In the genomic region with DNA sequence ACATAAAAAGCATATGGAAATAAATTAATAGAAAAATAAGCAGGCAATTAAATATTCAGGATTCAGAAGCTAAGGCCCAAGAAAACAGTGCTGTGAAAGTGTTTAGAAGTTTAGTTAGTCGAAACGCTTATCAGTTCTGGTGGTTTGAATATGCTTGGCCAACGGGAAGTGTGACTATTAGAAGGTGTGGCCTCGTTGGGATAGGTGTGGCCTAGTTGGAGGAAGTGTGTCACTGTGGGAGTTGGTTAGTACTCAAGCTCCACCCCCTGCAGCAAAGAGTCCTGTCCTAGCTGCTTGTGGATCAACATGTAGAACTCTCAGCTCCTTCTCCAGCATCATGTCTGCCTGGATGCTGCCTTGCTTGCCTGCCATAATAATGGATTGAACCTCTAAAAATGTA, we compare ENCODE assay signal across 11 mouse cellular contexts. TPM values are rescaled to one million over a fixed set of nuclear protein-coding genes. Genes with fewer than 3 reads are reported as not detected.
DNase-seq lines count a peak whose midpoint lies in the region; ATAC-seq and TF ChIP-seq lines count a peak whose summit lies in the region.
"Had no signal": no experiment of that assay in that cellular context is flagged by ENCODE, and none has a peak within 500 bp of the region (broad histone marks: within the 10 kb centered on the region; RNA-seq: fewer than 3 reads in every experiment).

No protein-coding gene starts in this region.

- TF ChIP-seq RAD21 in CH12.LX (IDR thresholded peaks at IDR 0.05; ENCODE audit: low read depth, low read length), result no peak

- peak; percentile 86 to 87 for ATAC-seq in hematopoietic stem cell, adult 5-6 weeks (replicated peaks in 1 of 2; ENCODE audit: insufficient read depth in 1 of 2, low FRiP score in 2 of 2, low TSS enrichment in 1 of 2, low read depth in 1 of 2, poor library complexity in 2 of 2, severe bottlenecking in 2 of 2)
- peak; percentile 90 for ATAC-seq in megakaryocyte, adult 5-6 weeks (ENCODE audit: poor library complexity, severe bottlenecking)
- no peak for ATAC-seq in forebrain, embryonic 12.5 days (ENCODE audit: low FRiP score)
- ATAC-seq: hindbrain, postnatal 0 days had no signal

- no peak for TF ChIP-seq EP300 in CH12.LX (IDR thresholded peaks at IDR 0.05; ENCODE audit: low read length)

- peaks cover 0 to 2% of the 10 kb centered on the region in 2 experiments for H3K36me3 ChIP-seq in CH12.LX (replicated peaks in 1 of 2; ENCODE audit: control insufficient read depth in 1 of 2, insufficient read depth in 1 of 2, low read length in 1 of 2)
- H3K36me3 ChIP-seq in kidney, adult 2 months (ENCODE audit: control insufficient read depth, insufficient read depth, low read length), result no peaks in the 10 kb centered on the region
- H3K36me3 ChIP-seq in forebrain, embryonic 12.5 days (replicated peaks), result no peaks in the 10 kb centered on the region

- TF ChIP-seq CTCF in CH12.LX (conservative IDR thresholded peaks at IDR 0.05 in 1 of 2, IDR thresholded peaks at IDR 0.05 in 1 of 2; ENCODE audit: low read depth in 2 of 2, low read length in 2 of 2), result no peak
- TF ChIP-seq CTCF in kidney, adult 2 months (conservative IDR thresholded peaks at IDR 0.05; ENCODE audit: insufficient read depth, insufficient read length, low read depth, low read length), result no peak

- DNase-seq in 3134 (ENCODE audit: extremely low read depth, insufficient read length, low spot score), result peak; percentile 45
- DNase-seq in CH12.LX (ENCODE audit: extremely low read depth), result peak; percentile 85
- no peak for DNase-seq in right cerebral cortex, postnatal 4 days
- DNase-seq in right cerebral cortex, adult 2 months (ENCODE audit: low spot score in 2 of 2), result no peak
- no peak for DNase-seq in kidney, adult 2 months
- DNase-seq: gastrocnemius, adult 2 months; left cerebral cortex, postnatal 4 days had no signal

- H3K27ac ChIP-seq in CH12.LX (ENCODE audit: insufficient read depth, low read depth), result no peak overlapping the region
- no peak overlapping the region for H3K27ac ChIP-seq in kidney, adult 2 months (ENCODE audit: insufficient read depth, low read depth, low read length)
- H3K27ac ChIP-seq in forebrain, embryonic 12.5 days, result no peak overlapping the region
- H3K27ac ChIP-seq: gastrocnemius, adult 2 months; hindbrain, postnatal 0 days had no signal

- TF ChIP-seq POLR2A in CH12.LX (IDR thresholded peaks at IDR 0.05; ENCODE audit: low read depth, low read length), result peak; percentile 55
- TF ChIP-seq POLR2A in kidney, adult 2 months (IDR thresholded peaks at IDR 0.05; ENCODE audit: low read depth, low read length), result no peak

- WGBS in kidney, adult 2 months, result 85% methylated on average over 4 of the region's 4 CpGs
- 88% methylated on average over 4 of the region's 4 CpGs for WGBS in forebrain, embryonic 12.5 days

- dilution Hi-C loops in CH12.LX (cut with MboI; ENCODE audit: extremely low pct_ligation_motif_present, extremely low pct_unique_long_range_greater_than_20kb, low sequenced_read_pairs), result no loop called here

- H3K4me1 ChIP-seq in CH12.LX (ENCODE audit: control insufficient read depth in 1 of 2, insufficient read depth in 2 of 2), result peaks cover 0 to 14% of the 10 kb centered on the region in 2 experiments; a peak in 2 of 4 replicates
- H3K4me1 ChIP-seq in kidney, adult 2 months (ENCODE audit: control insufficient read depth, insufficient read depth, low read length), result no peaks in the 10 kb centered on the region; the same call in 1 of the 2 replicates
- H3K4me1 ChIP-seq in forebrain, embryonic 12.5 days, result no peaks in the 10 kb centered on the region

- H3K4me3 ChIP-seq in CH12.LX (replicated peaks in 1 of 3; ENCODE audit: low read depth in 2 of 3, low read length in 2 of 3, poor library complexity in 1 of 3), result peak overlapping the region in 1 of 3 experiments; percentile 7
- H3K4me3 ChIP-seq in kidney, adult 2 months (ENCODE audit: insufficient read depth, low read depth, low read length), result no peak overlapping the region
- H3K4me3 ChIP-seq in forebrain, embryonic 12.5 days (replicated peaks), result no peak overlapping the region
- H3K4me3 ChIP-seq: gastrocnemius, adult 2 months had no signal

- H3K27me3 ChIP-seq in CH12.LX (replicated peaks), result no peaks in the 10 kb centered on the region
- peaks cover 1% of the 10 kb centered on the region for H3K27me3 ChIP-seq in kidney, adult 2 months (replicated peaks; ENCODE audit: control insufficient read depth, insufficient read depth, low read length)
- H3K27me3 ChIP-seq in forebrain, embryonic 12.5 days, result peaks cover 4% of the 10 kb centered on the region; the same call in 1 of the 2 replicates

- H3K4me2 ChIP-seq in CH12.LX (ENCODE audit: insufficient read depth, low read depth, poor library complexity, severe bottlenecking), result peak overlapping the region; percentile 50; the same call in 1 of the 2 replicates
- H3K4me2 ChIP-seq in forebrain, embryonic 12.5 days, result no peak overlapping the region

- H3K9me3 ChIP-seq in CH12.LX (replicated peaks; ENCODE audit: low read length), result no peaks in the 10 kb centered on the region
- no peaks in the 10 kb centered on the region for H3K9me3 ChIP-seq in forebrain, embryonic 12.5 days

- no peaks in the 10 kb centered on the region for H3K79me2 ChIP-seq in CH12.LX (replicated peaks; ENCODE audit: control insufficient read depth, extremely low read depth, insufficient read depth, poor library complexity, severe bottlenecking)

- H3K9ac ChIP-seq in CH12.LX (ENCODE audit: insufficient read depth, low read depth), result no peak overlapping the region
- H3K9ac ChIP-seq in forebrain, embryonic 12.5 days, result no peak overlapping the region

- in situ Hi-C loops in CH12.LX (cut with MboI; ENCODE audit: low pct_ligation_motif_present, low pct_unique_long_range_greater_than_20kb, low sequenced_read_pairs), result loop anchor here (5.0 to 10.0 kb wide), 4 partner anchors 88 to 463 kb away; no protein-coding TSS in a partner anchor

TF ChIP-seq in CH12.LX, 34 proteins besides CTCF, POLR2A, EP300 and RAD21:
- TF ChIP-seq TBP (conservative IDR thresholded peaks at IDR 0.05; ENCODE audit: low read depth, low read length) (0 out of 2 replicates have a peak, but pooled peaks have one; percentile 58), ZMIZ1 (IDR thresholded peaks at IDR 0.05; ENCODE audit: low read depth, low read length) (no peak)

RNA-seq across cellular contexts. Expression of a gene that starts 6.5 kb away (rescaled TPM):
- total RNA-seq in CH12.LX (2012; rRNA removed), result 0.13 and 0.21 TPM in 2 replicates
- 0.38 and 0.40 TPM in 2 replicates for total RNA-seq in CH12.LX (2014; rRNA removed)
- 0.37 and 0.40 TPM in 2 replicates for polyA plus RNA-seq in CH12.LX (2012; ENCODE audit: insufficient read length, low read depth)
- 10.0 and 10.4 TPM in 2 replicates for total RNA-seq in hematopoietic stem cell, adult 5-6 weeks (2017)
- total RNA-seq in megakaryocyte, adult 5-6 weeks (2015), result 19.9 and 23.7 TPM in 2 replicates
- 8.1 and 9.6 TPM in 2 replicates for total RNA-seq in megakaryocyte, adult 5-6 weeks (2017)
- polyA plus RNA-seq in kidney, adult 2 months (2012; rRNA removed), result 17.9 and 20.7 TPM in 2 replicates
- polyA plus RNA-seq in forebrain, embryonic 12.5 days (2016; fragmentation: Nextera tagmentation; extraction: Ambion mirVana), result 11.9 and 13.5 TPM in 2 replicates

Comparison
In these comparisons a context has a peak if more than half of its experiments do, and no peak if none do; other contexts are left out.
1. DNase-seq: peak in 3134 (single experiment) and CH12.LX (single experiment); none in right cerebral cortex, postnatal 4 days (single experiment), right cerebral cortex, adult 2 months (0 of 2) and kidney, adult 2 months (single experiment).